Mouse (Mus musculus) MEL (cell line): ENCODE results near the gene Armc7. TPM values are rescaled to one million over a fixed set of nuclear protein-coding genes. Genes with fewer than 3 reads are reported as not detected.

Source experiments
- DNase-seq: peaks from one replicate; pipeline ENCODE4 v3.0.0; 2011; ENCODE audit warnings: low read depth, low spot score
- H3K27ac ChIP-seq: 2 replicates; pipeline ENCODE4 v1.5.1; 2012; ENCODE audit warnings: low read depth, mild to moderate bottlenecking, control low read depth, low read length, moderate library complexity; ENCODE audit not compliant: control insufficient read depth
- H3K27me3 ChIP-seq, 2 experiments: fragments of 150-350 bp in 1 of 2; sonication (generic) in 1 of 2; 2 replicates each; pipeline ENCODE4 v1.6.1; 2012; ENCODE audit warnings: low read length in 2 of 2, mild to moderate bottlenecking in 2 of 2, improper control_type of control experiment in 1 of 2, moderate library complexity in 1 of 2; ENCODE audit not compliant: insufficient read depth in 2 of 2, control insufficient read depth in 1 of 2
- H3K36me3 ChIP-seq, 2 experiments: 2 replicates each; pipeline ENCODE4 v1.6.1; 2012 to 2014; ENCODE audit warnings: low read length in 2 of 2, improper control_type of control experiment in 1 of 2, inconsistent platforms in 1 of 2, mild to moderate bottlenecking in 1 of 2; ENCODE audit not compliant: insufficient read depth in 2 of 2, control insufficient read depth in 1 of 2
- H3K4me1 ChIP-seq, 2 experiments: fragments of 150-350 bp in 1 of 2; sonication (generic) in 1 of 2; 2 replicates each; pipeline ENCODE4 v1.6.1; 2012; ENCODE audit warnings: low read length in 2 of 2, improper control_type of control experiment in 1 of 2, mild to moderate bottlenecking in 1 of 2; ENCODE audit not compliant: insufficient read depth in 2 of 2, control insufficient read depth in 1 of 2
- H3K4me3 ChIP-seq, 2 experiments: fragments of 150-350 bp in 1 of 2; sonication (generic) in 1 of 2; 2 replicates each; pipeline ENCODE4 v1.5.1; 2012; ENCODE audit warnings: low read depth in 2 of 2, low read length in 2 of 2, mild to moderate bottlenecking in 2 of 2, moderate library complexity in 2 of 2, control low read depth in 1 of 2, improper control_type of control experiment in 1 of 2; ENCODE audit not compliant: control insufficient read depth in 1 of 2, insufficient read depth in 1 of 2
- H3K79me2 ChIP-seq: 2 replicates; pipeline ENCODE4 v1.6.1; 2012; ENCODE audit warnings: mild to moderate bottlenecking, low read length, moderate library complexity; ENCODE audit not compliant: control insufficient read depth, poor library complexity, insufficient read depth
- H3K9ac ChIP-seq: 2 replicates; pipeline ENCODE4 v1.6.1; 2012; ENCODE audit warnings: low read depth, mild to moderate bottlenecking, control low read depth, low read length, moderate library complexity; ENCODE audit not compliant: control insufficient read depth, poor library complexity, severe bottlenecking
- H3K9me3 ChIP-seq: fragments of 150-350 bp; sonication (generic); replicated peaks from 2 replicates; pipeline ENCODE4 v1.6.1; 2012; ENCODE audit warnings: mild to moderate bottlenecking, low read length, improper control_type of control experiment, moderate library complexity; ENCODE audit not compliant: insufficient read depth
- BHLHE40 ChIP-seq: IDR thresholded peaks from 2 replicates; pipeline ENCODE4 v1.6.1; 2012; ENCODE audit warnings: low read depth, mild to moderate bottlenecking, inconsistent platforms, low read length, improper control_type of control experiment, borderline replicate concordance
- CHD1 ChIP-seq: IDR thresholded peaks from 2 replicates; pipeline ENCODE4 v1.6.1; 2012; ENCODE audit warnings: low read depth, mild to moderate bottlenecking, inconsistent platforms, low read length, improper control_type of control experiment
- CHD2 ChIP-seq: IDR thresholded peaks from 2 replicates; pipeline ENCODE4 v1.6.1; 2011; ENCODE audit warnings: low read length, improper control_type of control experiment
- CTCF ChIP-seq, 3 experiments: IDR thresholded peaks in 2 of 3; conservative IDR thresholded peaks in 1 of 3; 2 replicates each; pipeline ENCODE4 v1.5.1; 2011 to 2012; ENCODE audit warnings: low read length in 3 of 3, low read depth in 2 of 3, mild to moderate bottlenecking in 2 of 3, improper control_type of control experiment in 1 of 3, inconsistent platforms in 1 of 3, mixed read lengths in 1 of 3, moderate library complexity in 1 of 3; ENCODE audit not compliant: control insufficient read depth in 1 of 3, insufficient read depth in 1 of 3, poor library complexity in 1 of 3, severe bottlenecking in 1 of 3
- E2F4 ChIP-seq: IDR thresholded peaks from 2 replicates; pipeline ENCODE4 v1.6.1; 2011; ENCODE audit warnings: low read depth, low read length, improper control_type of control experiment, borderline replicate concordance
- ELF1 ChIP-seq: IDR thresholded peaks from 2 replicates; pipeline ENCODE4 v1.6.1; 2014; ENCODE audit warnings: low read depth, mild to moderate bottlenecking, inconsistent platforms, low read length, improper control_type of control experiment, moderate library complexity
- EP300 ChIP-seq, 2 experiments: IDR thresholded peaks; 2 replicates each; pipeline ENCODE4 v1.6.1; 2011; ENCODE audit warnings: improper control_type of control experiment in 2 of 2, low read length in 2 of 2, low read depth in 1 of 2, mild to moderate bottlenecking in 1 of 2
- ETS1 ChIP-seq: IDR thresholded peaks from 2 replicates; pipeline ENCODE4 v1.6.1; 2012; ENCODE audit warnings: low read depth, mild to moderate bottlenecking, inconsistent platforms, low read length, improper control_type of control experiment, moderate library complexity
- GABPA ChIP-seq: IDR thresholded peaks from 2 replicates; pipeline ENCODE4 v1.6.1; 2012; ENCODE audit warnings: low read depth, mild to moderate bottlenecking, inconsistent platforms, low read length, improper control_type of control experiment, moderate library complexity
- GATA1 ChIP-seq: IDR thresholded peaks from 2 replicates; pipeline ENCODE4 v1.6.1; 2011; ENCODE audit warnings: low read depth, low read length, improper control_type of control experiment
- HCFC1 ChIP-seq: IDR thresholded peaks from 2 replicates; pipeline ENCODE4 v1.6.1; 2012; ENCODE audit warnings: low read depth, mild to moderate bottlenecking, inconsistent platforms, low read length, improper control_type of control experiment, moderate library complexity
- JUND ChIP-seq: IDR thresholded peaks from 2 replicates; pipeline ENCODE4 v1.6.1; 2011; ENCODE audit warnings: low read depth, mild to moderate bottlenecking, improper control_type of control experiment, low read length
- KAT2A ChIP-seq: conservative IDR thresholded peaks from 2 replicates; pipeline ENCODE4 v1.6.1; 2012; ENCODE audit warnings: low read depth, low read length, improper control_type of control experiment, inconsistent platforms
- MAFK ChIP-seq: IDR thresholded peaks from 2 replicates; pipeline ENCODE4 v1.6.1; 2011; ENCODE audit warnings: low read depth, mild to moderate bottlenecking, low read length, improper control_type of control experiment, borderline replicate concordance
- MAX ChIP-seq: IDR thresholded peaks from 2 replicates; pipeline ENCODE4 v1.6.1; 2011; ENCODE audit warnings: low read length, improper control_type of control experiment
- MAZ ChIP-seq: IDR thresholded peaks from 2 replicates; pipeline ENCODE4 v1.6.1; 2012; ENCODE audit warnings: low read depth, mild to moderate bottlenecking, inconsistent platforms, low read length, improper control_type of control experiment
- MEF2A ChIP-seq: IDR thresholded peaks from 2 replicates; pipeline ENCODE4 v1.6.1; 2014; ENCODE audit warnings: low read depth, mild to moderate bottlenecking, inconsistent platforms, low read length, improper control_type of control experiment; ENCODE audit not compliant: poor library complexity, insufficient replicate concordance, severe bottlenecking; ENCODE audit errors: extremely low read depth
- MXI1 ChIP-seq: IDR thresholded peaks from 2 replicates; pipeline ENCODE4 v1.6.1; 2011; ENCODE audit warnings: mild to moderate bottlenecking, low read depth, low read length, improper control_type of control experiment
- MYB ChIP-seq: IDR thresholded peaks from 2 replicates; pipeline ENCODE4 v1.6.1; 2011; ENCODE audit warnings: mild to moderate bottlenecking, low read depth, low read length, improper control_type of control experiment
- MYC ChIP-seq: IDR thresholded peaks from 2 replicates; pipeline ENCODE4 v1.6.1; 2011; ENCODE audit warnings: low read depth, mild to moderate bottlenecking, low read length, improper control_type of control experiment, moderate library complexity
- NELFE ChIP-seq: IDR thresholded peaks from 2 replicates; pipeline ENCODE4 v1.6.1; 2011; ENCODE audit warnings: low read depth, low read length, improper control_type of control experiment
- NRF1 ChIP-seq: IDR thresholded peaks from 2 replicates; pipeline ENCODE4 v1.6.1; 2014; ENCODE audit warnings: low read depth, mild to moderate bottlenecking, inconsistent platforms, low read length, improper control_type of control experiment, moderate library complexity; ENCODE audit not compliant: poor library complexity, insufficient read depth, severe bottlenecking
- POLR2A ChIP-seq, 2 experiments: IDR thresholded peaks; 2 replicates each; pipeline ENCODE4 v1.6.1; 2011 to 2012; ENCODE audit warnings: low read length in 2 of 2, mild to moderate bottlenecking in 2 of 2, control low read depth in 1 of 2, improper control_type of control experiment in 1 of 2, low read depth in 1 of 2, moderate library complexity in 1 of 2; ENCODE audit not compliant: control insufficient read depth in 1 of 2, insufficient read depth in 1 of 2, poor library complexity in 1 of 2
- POLR2AphosphoS2 ChIP-seq: IDR thresholded peaks from 2 replicates; pipeline ENCODE4 v1.6.1; 2011; ENCODE audit warnings: low read length, improper control_type of control experiment
- RAD21 ChIP-seq: IDR thresholded peaks from 2 replicates; pipeline ENCODE4 v1.6.1; 2011; ENCODE audit warnings: mild to moderate bottlenecking, low read depth, low read length, improper control_type of control experiment
- RCOR1 ChIP-seq: IDR thresholded peaks from 2 replicates; pipeline ENCODE4 v1.6.1; 2012; ENCODE audit warnings: low read depth, mild to moderate bottlenecking, inconsistent platforms, low read length, improper control_type of control experiment
- SIN3A ChIP-seq: IDR thresholded peaks from 2 replicates; pipeline ENCODE4 v1.6.1; 2012; ENCODE audit warnings: low read length, improper control_type of control experiment, inconsistent platforms
- SMC3 ChIP-seq: IDR thresholded peaks from 2 replicates; pipeline ENCODE4 v1.6.1; 2011; ENCODE audit warnings: low read depth, low read length, improper control_type of control experiment
- TAL1 ChIP-seq: IDR thresholded peaks from 2 replicates; pipeline ENCODE4 v1.6.1; 2012; ENCODE audit warnings: mild to moderate bottlenecking, inconsistent platforms, low read length, moderate library complexity, mixed read lengths
- TBP ChIP-seq: IDR thresholded peaks from 2 replicates; pipeline ENCODE4 v1.8.0; 2011; ENCODE audit warnings: low read depth, low read length, improper control_type of control experiment
- TCF12 ChIP-seq: IDR thresholded peaks from 2 replicates; pipeline ENCODE4 v1.6.1; 2014; ENCODE audit warnings: low read depth, mild to moderate bottlenecking, inconsistent platforms, low read length, improper control_type of control experiment, moderate library complexity
- USF1 ChIP-seq: IDR thresholded peaks from 2 replicates; pipeline ENCODE4 v1.6.1; 2014; ENCODE audit warnings: low read depth, mild to moderate bottlenecking, inconsistent platforms, low read length, improper control_type of control experiment, moderate library complexity
- USF2 ChIP-seq, 2 experiments: IDR thresholded peaks; 2 replicates each; pipeline ENCODE4 v1.6.1; 2011 to 2012; ENCODE audit warnings: improper control_type of control experiment in 2 of 2, low read length in 2 of 2, borderline replicate concordance in 1 of 2, inconsistent platforms in 1 of 2, low read depth in 1 of 2, mild to moderate bottlenecking in 1 of 2; ENCODE audit not compliant: insufficient read depth in 1 of 2
- ZKSCAN1 ChIP-seq: IDR thresholded peaks from 2 replicates; pipeline ENCODE4 v1.6.1; 2012; ENCODE audit warnings: low read depth, mild to moderate bottlenecking, inconsistent platforms, low read length, improper control_type of control experiment, moderate library complexity
- ZMIZ1 ChIP-seq: IDR thresholded peaks from 2 replicates; pipeline ENCODE4 v1.6.1; 2012; ENCODE audit warnings: low read depth, mild to moderate bottlenecking, inconsistent platforms, low read length, improper control_type of control experiment, moderate library complexity
- ZNF384 ChIP-seq: IDR thresholded peaks from 2 replicates; pipeline ENCODE4 v1.6.1; 2012; ENCODE audit warnings: low read depth, mild to moderate bottlenecking, inconsistent platforms, low read length, improper control_type of control experiment
- polyA plus RNA-seq, 2 experiments: library from polyadenylated mRNA; stranded (reverse) in 1 of 2; unstranded in 1 of 2; fragments of >175 nt in 1 of 2; fragments of >200 nt in 1 of 2; gene quantifications; 2 replicates each; pipeline versions ENCODE4 v1.2.1 to v1.2.4; 2012; ENCODE audit warnings: low replicate concordance in 2 of 2, low read depth in 1 of 2; ENCODE audit not compliant: insufficient read length in 2 of 2, insufficient read depth in 1 of 2, missing spikeins in 1 of 2
- total RNA-seq: library from RNA; depleted of rRNA; stranded (reverse); fragments of 300-350 nt; gene quantifications from 2 replicates; pipeline ENCODE4 v1.2.3, GENCODE M21; 2012

Armc7 gene
- total and polyA plus RNA-seq, 3 experiments, result 9.1 to 13.1 TPM; not detected in 1

DNA sequence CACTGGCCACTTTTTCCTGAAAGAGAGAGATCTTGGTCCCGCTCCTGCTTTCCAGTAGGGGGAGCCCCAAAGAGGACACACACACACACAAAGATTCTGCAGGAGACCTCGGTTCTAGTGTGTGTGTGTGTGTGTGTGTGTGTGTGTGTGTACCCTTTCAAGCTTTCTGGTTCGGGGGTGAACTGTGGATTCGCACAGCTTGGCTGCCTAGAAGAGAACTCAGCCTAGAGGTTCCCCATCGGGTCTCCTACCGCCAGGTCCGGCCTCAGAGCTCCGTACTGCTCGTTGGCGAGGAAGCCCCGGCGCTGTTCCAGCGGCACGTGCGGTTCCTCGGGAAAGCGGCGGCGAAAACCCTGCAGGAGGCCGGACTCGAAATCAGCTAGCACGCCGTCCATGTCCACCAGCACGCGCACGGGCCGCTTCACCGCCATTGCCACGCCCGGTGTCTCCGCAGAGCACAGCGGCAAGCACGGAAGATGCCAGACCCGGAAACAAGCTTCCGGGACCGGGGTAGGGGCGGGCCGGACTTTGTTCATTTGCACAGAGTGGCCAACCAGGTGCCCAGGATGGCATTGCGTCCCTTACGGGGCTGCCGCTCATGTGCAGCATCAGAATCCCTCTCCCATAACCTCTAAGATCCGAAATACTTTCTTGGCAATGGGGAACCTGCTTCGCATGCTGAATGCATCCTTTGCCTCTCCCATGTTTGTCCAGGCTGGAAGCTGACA, 16.1 kb downstream of the Armc7 start, which contains the start of gene Nt5c:
Gene Nt5c, minus strand, starts transcription at position 507 of the 728 bp plus-strand sequence.
- Histone ChIP-seq H3K9me3 (no peaks in the 10 kb centered on the region), H3K36me3 (0 out of 4 replicates have a peak, but pooled peaks cover 0 to 3% of the 10 kb centered on the region in 2 experiments), H3K79me2 (peaks cover 13% of the 10 kb centered on the region), H3K4me3 (peak within 1 kb of the TSS; percentile 78 to 83), H3K27me3 (no peaks in the 10 kb centered on the region), H3K4me1 (peaks cover 2 to 12% of the 10 kb centered on the region in 2 experiments; a peak in 3 of 4 replicates), H3K9ac (peak within 1 kb of the TSS; percentile 74), H3K27ac (peak within 1 kb of the TSS; percentile 62)
- peak; percentile 96 for DNase-seq
- TF ChIP-seq JUND, result no peak
- TF ChIP-seq MAFK, result no peak
- peak; percentile 57 for TF ChIP-seq SMC3
- TF ChIP-seq EP300 (IDR thresholded peaks at IDR 0.05; ENCODE audit: low read depth in 1 of 2, low read length in 2 of 2), result no peak
- TF ChIP-seq RCOR1, result no peak
- peak; percentile 54; the same call in 1 of the 2 replicates for TF ChIP-seq SIN3A
- peak; percentile 63; the same call in 1 of the 2 replicates for TF ChIP-seq POLR2AphosphoS2
- TF ChIP-seq ETS1, result peak; percentile 3; the same call in 1 of the 2 replicates
- TF ChIP-seq CHD2, result no peak
- peak; percentile 31 for TF ChIP-seq RAD21
- TF ChIP-seq TCF12, result peak; percentile 45; the same call in 1 of the 2 replicates
- no peak for TF ChIP-seq CHD1
- peak; percentile 64; the same call in 1 of the 2 replicates for TF ChIP-seq MYC
- TF ChIP-seq CTCF (IDR thresholded peaks at IDR 0.05 in 2 of 3, conservative IDR thresholded peaks at IDR 0.05 in 1 of 3; ENCODE audit: control insufficient read depth in 1 of 3, insufficient read depth in 1 of 3, low read depth in 2 of 3, low read length in 3 of 3, poor library complexity in 1 of 3, severe bottlenecking in 1 of 3), result peak; percentile 69 to 79 (median 72)
- TF ChIP-seq GABPA, result no peak
- peak; percentile 82 for TF ChIP-seq TBP
- TF ChIP-seq BHLHE40, result peak; percentile 83; the same call in 1 of the 2 replicates
- no peak for TF ChIP-seq E2F4
- no peak for TF ChIP-seq GATA1
- TF ChIP-seq USF2 (IDR thresholded peaks at IDR 0.05; ENCODE audit: borderline replicate concordance in 1 of 2, insufficient read depth in 1 of 2, low read depth in 1 of 2, low read length in 2 of 2), result no peak
- TF ChIP-seq MYB, result no peak
- no peak for TF ChIP-seq MEF2A
- TF ChIP-seq NRF1, result peak; percentile 45; the same call in 1 of the 2 replicates
- no peak for TF ChIP-seq KAT2A
- peak; percentile 77; the same call in 1 of the 2 replicates for TF ChIP-seq MAX
- no peak for TF ChIP-seq ZNF384
- TF ChIP-seq MAZ, result no peak; the same call in 1 of the 2 replicates
- no peak for TF ChIP-seq ZKSCAN1
- peak; percentile 58 for TF ChIP-seq ZMIZ1
- peak; percentile 80 to 93 for TF ChIP-seq POLR2A (IDR thresholded peaks at IDR 0.05; ENCODE audit: control insufficient read depth in 1 of 2, insufficient read depth in 1 of 2, low read depth in 1 of 2, low read length in 2 of 2, poor library complexity in 1 of 2)
- TF ChIP-seq TAL1, result no peak
- peak; percentile 96 for TF ChIP-seq ELF1
- TF ChIP-seq HCFC1, result peak; percentile 72
- peak; percentile 90 for TF ChIP-seq MXI1
- peak; percentile 81 for TF ChIP-seq NELFE
- no peak for TF ChIP-seq USF1
